Mouse (Mus musculus) heart, adult 2 months (tissue): ENCODE measurements around the gene Ces2c.

Source experiments
- CTCF ChIP-seq: fragments of 200-600 bp; IDR thresholded peaks from 2 replicates; pipeline ENCODE4 v1.8.1; 2022; ENCODE audit warnings: antibody characterized with exemption, mild to moderate bottlenecking, moderate library complexity
- POLR2A ChIP-seq: fragments of 200-500 bp; IDR thresholded peaks from 2 replicates; pipeline ENCODE4 v1.6.1; 2011; ENCODE audit warnings: mild to moderate bottlenecking, low read depth, low read length, control low read depth; ENCODE audit not compliant: insufficient read depth

- TF ChIP-seq POLR2A = no peak
- TF ChIP-seq CTCF = no peak
These were observed 15.4 kb upstream of the Ces2c start, which contains the start of gene Ces2b for GRCm38 (mm10) chr8:104831440-104831839.
